8 mouse cellular contexts compared by ENCODE assay signal in the genomic region with DNA sequence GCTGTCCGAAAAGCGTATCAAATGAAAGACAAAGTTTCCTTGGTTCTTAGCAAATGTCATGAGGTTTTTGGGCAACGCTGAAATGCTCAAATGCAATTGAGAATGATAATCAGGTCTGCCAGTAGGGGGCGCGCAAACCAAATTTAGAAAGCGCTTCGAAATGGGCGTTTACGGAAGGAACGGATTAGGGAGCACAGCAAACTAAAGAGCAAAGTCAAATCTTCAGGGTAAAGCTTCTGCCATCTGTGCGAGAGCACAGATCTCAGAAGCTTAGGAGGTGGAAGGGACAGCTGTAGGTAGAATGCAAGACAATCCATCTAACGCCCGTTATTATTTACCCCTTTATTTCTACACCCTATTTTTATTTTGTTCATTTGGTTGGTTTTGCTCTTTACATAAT.
DNase-seq lines count a peak whose midpoint lies in the region; ATAC-seq and TF ChIP-seq lines count a peak whose summit lies in the region.

No protein-coding gene starts in this region.

- no peaks in the 10 kb centered on the region for H3K36me3 ChIP-seq in G1E (replicated peaks)
- no peaks in the 10 kb centered on the region for H3K36me3 ChIP-seq in forebrain, postnatal 0 days (ENCODE audit: insufficient read depth)
- no peaks in the 10 kb centered on the region for H3K36me3 ChIP-seq in lung, embryonic 15.5 days

- no peaks in the 10 kb centered on the region; the same call in 1 of the 2 replicates for H3K4me1 ChIP-seq in G1E (ENCODE audit: insufficient read depth, low read depth, low read length)
- H3K4me1 ChIP-seq in forebrain, postnatal 0 days (ENCODE audit: insufficient read depth) = no peaks in the 10 kb centered on the region
- no peaks in the 10 kb centered on the region for H3K4me1 ChIP-seq in lung, embryonic 15.5 days
- H3K4me1 ChIP-seq in olfactory bulb, adult 2 months (ENCODE audit: control insufficient read depth, insufficient read depth, low read length) = no peaks in the 10 kb centered on the region

- WGBS in forebrain, postnatal 0 days = 7% methylated on average over 13 of the region's 13 CpGs
- 9% methylated on average over 13 of the region's 13 CpGs for WGBS in lung, embryonic 15.5 days
- WGBS in olfactory bulb, adult 2 months = 3% methylated on average over 13 of the region's 13 CpGs

- H3K27me3 ChIP-seq in G1E (ENCODE audit: insufficient read depth, low read length) = no peaks in the 10 kb centered on the region
- H3K27me3 ChIP-seq in forebrain, postnatal 0 days (ENCODE audit: insufficient read depth, low read length) = no peaks in the 10 kb centered on the region
- H3K27me3 ChIP-seq in lung, embryonic 15.5 days = no peaks in the 10 kb centered on the region

- peak overlapping the region; percentile 21; the same call in 1 of the 2 replicates for H3K4me2 ChIP-seq in forebrain, postnatal 0 days (ENCODE audit: low read depth)
- peak overlapping the region; percentile 37 for H3K4me2 ChIP-seq in lung, embryonic 15.5 days

- no peak overlapping the region for H3K4me3 ChIP-seq in G1E (ENCODE audit: low read depth, low read length)
- H3K4me3 ChIP-seq in forebrain, postnatal 0 days (ENCODE audit: low read depth, low read length) = no peak overlapping the region
- H3K4me3 ChIP-seq in lung, embryonic 15.5 days = no peak overlapping the region
- no peak overlapping the region for H3K4me3 ChIP-seq in olfactory bulb, adult 2 months (ENCODE audit: insufficient read depth, low read depth, low read length)

- intact Hi-C loops in heart, postnatal 36 days (cut with DNase I) = loop anchor here (2.0 to 5.0 kb wide), 2 partner anchors 414 to 458 kb away; no protein-coding TSS in a partner anchor

- H3K9ac ChIP-seq in forebrain, postnatal 0 days = no peak overlapping the region
- H3K9ac ChIP-seq in lung, embryonic 15.5 days = no peak overlapping the region

- peak; percentile 11 for DNase-seq in G1E (ENCODE audit: low spot score)
- peak; percentile 62 for DNase-seq in cerebellum, adult 11 months
- DNase-seq in forebrain, postnatal 0 days = peak; percentile 92
- DNase-seq in heart, postnatal 36 days = peak; percentile 88 to 91
- DNase-seq in layer of hippocampus, adult 8-10 months (ENCODE audit: low spot score in 2 of 2) = peak; percentile 74 to 87
- peak; percentile 50 to 63 for DNase-seq in thymus, adult 18-20 months

- TF ChIP-seq POLR2A in olfactory bulb, adult 2 months (IDR thresholded peaks at IDR 0.05; ENCODE audit: insufficient read depth, low read depth, low read length) = no peak

- peak; percentile 41; the same call in 1 of the 2 replicates for TF ChIP-seq CTCF in G1E (IDR thresholded peaks at IDR 0.05; ENCODE audit: low read depth, low read length)
- TF ChIP-seq CTCF in forebrain, postnatal 0 days (IDR thresholded peaks at IDR 0.05; ENCODE audit: low read depth) = peak; percentile 92
- TF ChIP-seq CTCF in olfactory bulb, adult 2 months (IDR thresholded peaks at IDR 0.05; ENCODE audit: insufficient read depth, low read depth, low read length) = peak; percentile 46

- peak; percentile 54 for ATAC-seq in G1E (ENCODE audit: extremely low read depth, insufficient number of reproducible peaks, low FRiP score, poor library complexity, severe bottlenecking)
- ATAC-seq in forebrain, postnatal 0 days = peak; percentile 66
- ATAC-seq in lung, embryonic 15.5 days (ENCODE audit: borderline replicate concordance, extremely low read depth, low FRiP score, low TSS enrichment) = peak; percentile 11; the same call in 1 of the 2 replicates

- no peak overlapping the region for H3K27ac ChIP-seq in forebrain, postnatal 0 days (ENCODE audit: low read depth, low read length)
- no peak overlapping the region for H3K27ac ChIP-seq in lung, embryonic 15.5 days
- H3K27ac ChIP-seq in olfactory bulb, adult 2 months (ENCODE audit: insufficient read depth, low read depth, low read length) = no peak overlapping the region

- no peaks in the 10 kb centered on the region for H3K9me3 ChIP-seq in G1E (replicated peaks)
- no peaks in the 10 kb centered on the region for H3K9me3 ChIP-seq in forebrain, postnatal 0 days (ENCODE audit: low read length)
- no peaks in the 10 kb centered on the region for H3K9me3 ChIP-seq in lung, embryonic 15.5 days

Comparison
In these comparisons a context has a peak if more than half of its experiments do, and no peak if none do; other contexts are left out.
1. ATAC-seq: peak in every context shown above with its lines; median percentile 66 in forebrain, postnatal 0 days; 54 in G1E; 11 in lung, embryonic 15.5 days.
2. DNase-seq: peak in every context shown above with its lines; median percentile 92 in forebrain, postnatal 0 days; 90 in heart, postnatal 36 days; 80 in layer of hippocampus, adult 8-10 months; 62 in cerebellum, adult 11 months; 56 in thymus, adult 18-20 months; 11 in G1E.
3. CTCF ChIP-seq: peak in every context shown above with its lines; median percentile 92 in forebrain, postnatal 0 days; 46 in olfactory bulb, adult 2 months; 41 in G1E.